Mouse (Mus musculus): ENCODE data around the gene Cdh7.
"Not testable (repeated sequence)": the region's sequence is repeated elsewhere in the genome, so short reads cannot be mapped to it uniquely, and the experiment has no call there.

Gene Cdh7

DNA sequence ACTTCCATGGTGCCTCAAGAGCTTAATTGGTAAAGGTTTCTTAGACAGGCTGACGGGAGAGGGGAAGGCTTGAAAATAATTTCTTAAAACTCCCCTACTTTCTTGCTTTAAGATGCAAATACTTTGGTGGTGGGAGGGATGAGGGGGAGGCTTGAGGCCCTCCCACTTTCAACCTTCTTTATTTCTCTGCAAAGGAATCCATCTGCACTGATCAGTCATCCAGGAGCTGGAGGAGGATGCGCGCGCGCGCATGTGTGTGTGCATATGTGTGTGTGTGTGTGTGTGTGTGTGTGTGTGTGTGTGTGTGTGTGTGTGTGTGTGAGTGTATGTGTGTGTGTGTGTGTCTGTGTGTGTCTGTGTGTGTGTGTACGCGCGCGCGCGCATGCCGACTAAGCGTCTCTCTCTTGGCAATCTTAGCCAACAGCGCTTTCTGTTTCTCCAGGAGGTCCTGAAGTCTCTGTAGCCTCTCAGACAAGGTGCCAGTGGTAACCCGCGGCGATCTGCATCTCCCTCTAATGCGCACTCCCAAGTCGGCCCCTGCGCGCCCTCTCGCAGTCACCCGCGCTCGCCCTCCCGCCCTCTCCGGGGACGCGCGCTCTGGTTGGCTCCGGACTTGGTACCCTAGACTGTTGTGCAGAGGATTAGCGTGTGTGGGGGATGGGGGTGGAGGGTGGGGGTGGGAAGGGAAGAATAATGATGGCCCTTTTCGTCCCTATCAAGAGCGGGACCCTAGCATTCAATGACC is at the start of gene Cdh7:
TSS of gene Cdh7 (plus strand) at position 368 of the 745 bp plus-strand sequence.
- DNase-seq (ENCODE audit: low spot score) = no peak

DNA sequence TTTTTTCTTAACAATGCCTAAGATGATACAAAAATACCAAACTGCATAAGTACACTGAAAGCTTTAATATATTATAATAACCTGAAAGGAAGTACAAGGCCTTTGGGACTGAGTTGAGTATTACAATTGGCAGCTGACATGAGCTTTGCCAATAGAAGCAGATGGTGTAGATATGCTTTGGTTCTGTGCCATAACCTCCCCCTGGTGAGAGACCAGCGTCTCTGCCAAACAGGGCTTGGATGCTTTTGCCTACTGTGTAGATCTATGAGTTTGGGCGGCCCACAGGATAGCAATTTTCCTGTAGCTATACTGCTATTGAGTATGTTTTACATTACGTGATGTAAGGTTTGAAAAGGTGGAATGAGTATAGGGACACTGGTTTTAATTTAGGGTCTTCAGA is 49.6 kb upstream of the Cdh7 start:
- DNase-seq (ENCODE audit: low spot score) = no peak

DNA sequence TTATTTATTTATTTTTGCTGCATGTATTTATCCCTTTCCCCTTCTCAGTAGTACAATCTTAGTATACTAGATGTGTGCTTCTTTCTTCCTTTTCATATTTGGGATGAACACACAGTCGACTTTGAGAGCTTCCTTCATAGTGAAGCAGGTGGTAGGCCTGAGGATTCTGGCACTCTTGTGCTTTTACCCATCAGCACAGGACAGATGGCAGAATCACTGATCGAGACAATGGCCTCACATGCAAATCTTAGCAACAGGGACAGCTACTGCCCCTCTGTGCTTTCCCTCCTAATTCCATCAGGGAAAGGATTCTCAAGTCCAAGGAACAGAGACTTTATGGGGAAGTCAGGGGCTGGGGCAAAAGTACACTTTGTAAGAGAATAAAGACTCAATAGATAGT is 33.7 kb upstream of the Cdh7 start:
- DNase-seq (ENCODE audit: low spot score) = no peak

DNA sequence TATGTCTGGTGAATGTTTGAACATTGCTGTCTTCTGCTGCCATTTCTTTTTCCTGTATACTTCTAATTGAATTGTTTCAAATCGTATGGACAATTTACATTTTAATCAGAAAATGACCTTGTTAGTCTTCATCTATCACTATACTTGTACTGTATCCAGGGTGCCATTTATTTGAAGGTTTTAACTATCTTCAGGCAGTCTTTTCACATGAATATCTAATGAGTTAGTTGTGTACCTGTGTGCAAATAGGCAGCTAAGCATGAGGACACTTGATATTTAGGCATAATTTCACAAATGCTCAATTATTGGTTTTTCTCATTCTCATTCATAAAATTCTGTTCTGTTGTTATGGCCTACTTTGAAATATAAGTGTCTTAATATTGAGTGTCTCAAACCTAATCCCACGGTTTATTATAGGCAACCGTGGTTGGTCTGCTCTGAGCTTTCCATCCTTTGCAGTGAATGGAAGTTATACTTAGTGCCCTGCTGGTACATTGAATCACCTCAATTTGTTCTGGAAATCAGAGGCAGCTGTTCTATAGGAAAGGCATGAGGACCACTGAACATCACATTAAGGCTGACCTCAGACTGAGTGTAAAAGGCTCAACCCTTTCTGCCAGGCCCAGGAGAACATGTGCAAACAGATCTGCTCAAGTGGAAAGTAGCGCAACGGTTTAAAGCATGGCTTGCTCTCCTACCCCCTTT is 10.4 kb upstream of the Cdh7 start:
- DNase-seq (ENCODE audit: low spot score) = no peak

DNA sequence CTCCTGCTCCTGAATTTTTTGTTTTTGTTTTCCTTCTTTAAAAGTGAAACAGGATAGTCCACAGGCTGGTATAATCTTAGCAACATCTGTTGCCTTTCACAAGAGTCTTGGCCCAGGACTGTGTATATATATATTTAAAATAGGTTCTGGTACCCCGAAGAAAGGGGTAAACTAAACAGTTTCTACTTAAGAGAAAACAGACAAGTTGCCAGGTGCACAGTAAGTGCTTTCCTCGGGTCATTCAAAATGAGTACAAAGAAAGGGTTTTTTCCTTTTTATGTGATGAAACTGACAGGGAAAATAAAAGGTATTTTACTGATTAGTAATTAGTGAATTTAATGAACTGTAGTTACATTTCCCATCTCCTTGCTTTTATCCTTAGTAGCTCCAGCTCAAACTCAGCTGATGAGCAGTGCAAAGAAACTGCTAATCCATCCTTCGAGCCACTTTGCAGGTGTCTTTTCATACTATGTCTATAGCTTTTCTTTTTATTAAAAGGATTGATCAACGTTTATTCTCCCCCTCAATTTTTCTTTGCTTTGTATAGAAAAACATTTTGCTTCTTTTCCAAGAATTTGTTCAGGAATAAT is 9.7 kb upstream of the Cdh7 start:
- no peak for DNase-seq (ENCODE audit: low spot score)

DNA sequence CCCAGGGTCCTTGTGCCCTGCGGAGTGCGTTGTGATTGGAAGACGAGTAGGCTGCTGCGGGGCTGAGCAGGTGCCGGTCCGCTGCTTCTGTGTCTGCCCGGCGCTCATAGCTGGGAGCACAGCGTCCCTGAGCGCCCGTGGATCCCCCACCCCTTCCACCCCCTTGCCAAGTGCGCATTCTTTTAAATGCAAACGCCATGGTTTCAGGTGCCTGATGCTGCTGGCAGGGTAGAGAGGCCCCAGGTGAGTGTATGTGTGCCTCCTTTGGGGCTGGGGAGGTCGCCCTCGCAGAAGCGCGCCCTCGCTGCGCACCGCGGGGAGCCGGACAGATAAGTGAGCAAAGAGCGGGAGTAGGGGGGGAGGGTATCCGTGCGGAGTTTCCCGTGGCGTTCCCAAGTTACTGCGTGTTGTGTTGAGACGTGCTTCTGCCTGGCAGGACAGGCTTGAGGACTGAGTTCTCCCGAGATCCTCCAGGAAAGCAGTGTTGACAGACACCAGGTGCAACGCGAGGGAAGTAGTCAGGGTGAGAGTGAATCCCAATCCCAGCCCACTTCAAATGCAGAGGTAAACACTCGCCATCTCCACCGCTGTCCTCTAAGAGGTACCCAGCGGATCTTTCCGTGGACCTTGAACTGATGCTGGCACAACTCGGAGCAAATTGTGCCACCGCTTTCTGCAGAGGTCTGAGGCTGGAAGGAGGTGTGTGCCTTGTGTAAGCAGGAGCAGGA is 742 bp downstream of the Cdh7 start:
- no peak for DNase-seq (ENCODE audit: low spot score)

DNA sequence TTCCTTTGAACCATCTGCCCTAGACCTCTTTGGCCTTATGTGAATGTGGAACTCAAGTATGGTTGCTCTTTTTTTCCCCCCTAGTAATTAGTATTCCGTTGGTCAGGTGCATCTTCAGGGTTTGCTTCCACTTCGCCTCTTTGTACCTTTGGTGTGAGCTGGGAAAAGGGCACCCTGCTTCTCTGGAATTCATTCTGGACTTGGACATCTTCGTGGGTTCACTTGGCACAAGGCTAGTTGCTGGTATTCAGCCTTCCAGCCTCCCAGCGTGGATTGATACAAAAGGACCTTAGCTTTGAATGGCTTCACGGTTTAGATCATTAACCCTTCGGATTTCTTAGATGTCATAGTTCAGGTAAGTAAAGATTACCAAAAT is 1.3 kb downstream of the Cdh7 start:
- no peak for DNase-seq (ENCODE audit: low spot score)

DNA sequence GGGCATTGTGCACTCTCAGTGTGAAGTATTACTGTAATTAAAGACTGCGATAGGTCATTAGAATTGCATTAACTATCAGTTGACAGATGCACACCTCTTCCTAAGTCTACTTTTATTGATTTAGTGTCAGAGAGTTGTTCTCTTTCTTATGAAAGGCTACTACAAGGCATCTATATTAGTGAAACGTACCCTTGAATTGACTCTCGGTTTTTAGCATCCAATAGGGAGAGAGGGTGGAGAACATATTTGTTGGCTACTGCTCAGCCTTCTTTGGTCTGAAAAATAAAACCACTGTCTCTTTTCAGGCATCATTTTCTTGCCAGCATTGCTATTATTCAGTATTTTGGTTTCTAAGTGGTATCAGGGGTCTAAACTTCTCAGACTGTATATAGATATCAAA is 2.5 kb downstream of the Cdh7 start:
- no peak for DNase-seq (ENCODE audit: low spot score)

DNA sequence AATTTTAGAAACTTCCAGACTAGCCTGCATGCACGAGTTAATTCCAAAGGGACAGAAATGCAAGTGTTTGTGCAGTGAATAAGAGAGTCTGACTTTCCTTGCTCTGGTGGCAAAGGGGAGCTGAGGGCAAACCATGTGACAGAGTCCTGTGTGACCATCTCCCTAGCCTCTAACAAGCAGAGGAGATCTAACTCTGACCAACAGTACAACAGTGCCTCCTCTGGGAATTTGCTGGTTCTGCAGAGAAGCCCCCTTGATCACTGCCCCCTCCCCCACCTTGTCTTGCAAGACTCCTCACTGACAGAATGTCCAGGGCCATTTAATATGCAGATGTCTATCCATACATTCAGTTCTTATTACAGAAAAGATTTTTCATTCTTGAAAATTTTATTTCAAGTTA is 3.2 kb downstream of the Cdh7 start:
- DNase-seq (ENCODE audit: low spot score) = no peak

DNA sequence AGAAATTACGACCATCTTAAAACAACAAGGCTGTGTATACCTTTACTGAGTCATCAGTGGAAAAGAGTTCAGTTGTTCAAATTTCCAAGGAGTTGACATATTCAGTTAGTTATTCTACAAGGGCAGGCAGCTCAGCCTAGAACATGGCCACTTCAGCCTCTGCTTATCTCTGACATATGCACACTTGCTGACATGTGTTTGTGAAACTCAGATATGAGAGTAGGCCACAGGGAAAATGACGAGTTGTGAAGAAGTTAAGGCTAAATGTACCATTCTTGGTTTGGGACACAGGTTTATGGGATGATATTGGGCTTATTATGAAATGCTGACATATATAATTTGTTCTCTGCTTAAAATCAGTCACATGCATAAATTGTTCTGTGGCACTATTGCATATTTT is 7.3 kb downstream of the Cdh7 start:
- no peak for DNase-seq (ENCODE audit: low spot score)

DNA sequence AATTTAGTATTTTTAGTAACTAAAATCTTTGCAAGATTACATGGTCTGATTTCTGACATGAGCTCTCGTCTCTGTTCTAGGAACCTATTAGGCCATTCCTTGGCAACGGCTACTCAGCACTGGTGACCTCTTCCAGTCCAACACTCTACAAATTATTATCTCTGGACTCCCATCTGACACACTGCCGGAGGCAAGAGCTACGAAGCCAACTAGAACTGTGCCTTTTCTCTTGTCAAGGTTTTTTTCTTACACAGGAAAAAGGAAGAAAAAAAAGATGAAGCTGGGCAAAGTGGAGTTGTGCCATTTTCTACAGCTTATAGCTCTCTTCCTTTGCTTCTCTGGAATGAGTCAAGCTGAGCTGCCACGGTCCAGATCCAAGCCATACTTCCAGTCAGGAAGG is 11.7 kb downstream of the Cdh7 start:
- no peak for DNase-seq (ENCODE audit: low spot score)

DNA sequence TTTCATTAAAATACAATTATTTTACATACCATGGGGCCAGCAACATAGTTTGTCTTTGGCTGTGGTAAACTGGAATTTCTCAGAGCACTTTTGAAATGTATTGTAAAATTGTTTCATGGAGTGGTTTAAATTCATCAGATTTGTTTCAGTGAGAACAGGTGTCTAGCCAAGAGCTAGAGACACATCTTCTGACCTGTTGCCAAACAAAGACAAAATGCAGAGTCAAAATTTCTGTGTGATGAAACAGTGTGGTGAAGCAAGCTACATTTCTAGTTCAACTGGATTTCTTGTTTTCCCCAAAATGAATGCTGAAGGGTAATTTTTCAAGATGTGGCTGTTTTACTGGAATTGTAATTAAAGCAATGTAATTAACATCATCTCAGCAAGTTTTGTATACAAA is 22.2 kb downstream of the Cdh7 start:
- no peak for DNase-seq (ENCODE audit: low spot score)

DNA sequence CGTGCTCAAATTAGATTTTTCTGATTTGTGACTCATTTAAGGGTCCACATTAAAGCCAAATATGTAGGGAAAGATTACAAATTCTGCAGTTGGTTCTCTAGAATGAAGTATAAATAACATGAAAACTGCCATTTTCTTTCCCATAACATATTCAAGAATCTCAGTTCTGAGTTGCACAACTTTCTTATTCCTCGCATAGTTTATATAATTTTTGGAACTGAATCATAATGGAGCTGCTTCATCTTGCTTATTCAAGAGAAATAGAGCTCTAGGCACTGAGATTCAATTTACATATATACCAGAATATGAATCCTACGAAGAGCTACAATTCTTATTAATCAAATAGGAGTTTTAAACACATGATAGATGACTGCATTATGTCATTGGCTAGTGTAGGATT is 22.8 kb downstream of the Cdh7 start:
- DNase-seq (ENCODE audit: low spot score) = no peak

DNA sequence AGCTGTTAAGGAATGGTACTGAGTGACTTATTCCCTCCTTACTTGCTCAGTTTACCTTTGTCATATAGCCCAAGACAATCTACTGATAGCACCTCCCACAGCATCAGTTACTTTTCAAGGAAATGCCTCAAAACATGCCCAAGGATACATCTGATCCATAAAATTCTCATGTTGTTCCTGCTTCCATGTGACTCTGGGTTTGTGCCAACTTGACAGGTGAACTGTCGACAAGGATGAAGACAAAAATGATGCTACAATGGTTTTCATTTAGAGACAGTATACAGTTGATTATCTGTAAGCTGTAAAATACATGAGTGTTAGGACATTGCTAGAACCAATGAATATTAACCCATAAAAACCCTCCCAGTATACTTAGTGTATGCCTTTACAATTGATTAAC is 29.9 kb downstream of the Cdh7 start:
- no peak for DNase-seq (ENCODE audit: low spot score)

DNA sequence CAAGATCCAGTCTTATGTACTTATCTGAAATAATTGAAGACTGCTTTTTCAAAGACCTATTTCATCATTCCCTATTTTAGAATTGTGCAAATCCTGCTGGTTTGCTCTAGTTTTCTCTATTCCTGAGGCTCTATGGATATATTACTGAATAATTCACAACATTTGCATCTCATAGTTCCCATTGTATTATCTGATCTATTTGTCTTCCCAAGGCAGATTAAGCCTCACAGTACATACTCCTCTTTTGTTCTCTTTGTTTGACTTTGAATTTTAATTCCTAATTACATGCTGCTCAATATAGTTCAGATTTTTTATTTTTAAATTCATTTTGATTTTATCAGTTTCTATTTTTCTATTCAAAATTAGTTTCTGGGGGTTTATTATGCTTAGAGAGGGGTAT is 74.1 kb downstream of the Cdh7 start:
- DNase-seq (ENCODE audit: low spot score) = no peak

DNA sequence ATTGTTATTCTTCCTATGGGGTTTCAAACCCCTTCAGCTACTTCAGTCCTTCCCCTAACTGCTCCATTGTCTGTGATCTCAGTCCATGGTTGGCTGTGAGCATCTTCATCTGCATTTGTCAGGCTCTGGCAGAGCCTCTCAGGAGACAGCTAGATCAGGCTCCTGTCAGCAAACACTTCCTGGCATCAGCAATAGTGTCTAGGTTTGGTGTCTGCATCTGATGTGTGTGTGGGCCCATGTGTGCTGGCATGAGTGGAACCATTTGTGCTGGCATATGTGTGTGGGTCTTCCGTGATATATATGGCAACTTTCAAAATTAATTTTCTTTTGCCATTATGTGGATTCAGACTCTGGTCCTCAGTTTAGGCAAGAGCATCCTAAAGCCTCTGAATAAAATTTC is 85.2 kb downstream of the Cdh7 start:
- no peak for DNase-seq (ENCODE audit: low spot score)

DNA sequence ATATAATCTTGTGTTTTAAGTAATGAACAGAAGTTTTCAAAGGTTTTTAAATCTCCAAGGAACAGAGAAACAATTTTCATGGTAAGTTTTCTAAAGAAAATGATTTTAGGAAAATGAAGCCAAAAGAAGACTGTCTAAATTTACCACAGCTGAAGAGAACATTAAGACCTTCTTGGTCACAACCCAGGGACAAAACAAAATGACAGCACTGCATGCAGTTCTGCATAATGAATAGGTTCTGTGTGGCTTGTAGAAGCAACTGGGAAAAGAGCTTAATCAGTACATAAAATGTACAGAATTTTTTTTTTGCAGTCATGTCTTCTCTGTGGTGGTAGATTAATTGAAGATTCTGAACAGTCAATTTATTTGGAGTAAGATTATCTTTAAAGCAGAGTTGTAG is 96.2 kb downstream of the Cdh7 start:
- no peak for DNase-seq (ENCODE audit: low spot score)

DNA sequence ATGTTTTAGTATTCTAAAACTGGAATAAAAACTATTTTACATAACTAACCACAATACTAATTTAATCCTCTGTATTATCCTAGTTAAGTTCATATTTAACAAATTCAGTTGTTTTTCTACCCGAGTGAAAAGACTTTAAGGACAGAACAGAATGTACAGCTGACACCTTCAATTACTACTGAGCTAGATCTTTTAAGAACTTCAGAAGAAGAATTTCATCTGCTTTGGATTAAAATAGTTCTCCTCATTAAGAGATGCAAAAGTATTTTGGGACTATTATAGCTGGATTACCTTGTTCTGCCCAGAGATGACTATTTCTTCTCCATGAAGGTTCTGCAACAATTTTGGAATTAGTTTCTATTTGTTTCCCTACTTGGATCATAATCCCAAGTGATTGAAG is 135.8 kb downstream of the Cdh7 start:
- DNase-seq (ENCODE audit: low spot score) = no peak

DNA sequence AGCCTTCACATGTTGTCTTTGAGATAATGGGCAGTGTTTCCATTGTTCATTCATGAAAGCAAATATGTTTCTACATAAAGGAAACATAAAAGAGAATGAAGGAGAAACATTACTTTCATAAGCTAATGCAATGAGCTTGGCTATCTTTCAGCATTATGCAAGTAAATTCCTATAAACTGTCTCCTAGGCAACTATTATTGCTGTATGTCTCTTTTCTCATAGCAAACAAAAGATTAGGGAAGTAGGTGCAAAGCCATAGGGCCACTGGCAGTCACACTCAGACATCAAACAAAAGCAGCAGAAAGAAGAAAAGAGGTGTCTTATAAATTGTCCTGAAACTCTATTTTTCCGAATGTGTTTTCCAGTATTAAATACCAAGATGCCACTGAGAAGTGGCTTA is 136.6 kb downstream of the Cdh7 start:
- DNase-seq (ENCODE audit: low spot score) = no peak

DNA sequence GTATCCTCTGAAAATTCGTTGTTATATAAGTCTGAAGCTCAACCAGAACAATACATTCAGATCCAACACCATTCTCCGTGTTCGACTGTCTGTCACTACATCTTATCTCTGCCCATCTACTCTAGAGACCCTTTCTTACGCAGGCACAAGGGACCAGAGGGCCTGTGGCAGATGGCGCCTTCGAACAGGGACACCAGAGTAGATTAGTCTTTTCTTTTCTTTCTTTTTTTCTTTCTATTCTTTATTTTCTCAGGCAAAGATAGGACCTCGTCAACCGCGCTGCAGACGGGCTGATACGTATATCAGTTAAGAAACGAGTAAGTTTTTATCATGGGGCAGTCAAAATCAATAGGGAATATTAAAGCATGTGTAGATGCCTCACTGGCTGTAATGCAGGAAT is 189.2 kb downstream of the Cdh7 start:
- not testable (repeated sequence) for DNase-seq (ENCODE audit: low spot score)
